Mouse (Mus musculus) WW6 (cell line): ENCODE measurements around the gene Eif2b5.

ENCODE experiments used
- DNase-seq: peaks from one replicate; pipeline ENCODE4 v3.0.0-alpha.2; 2013; ENCODE audit warnings: low read depth, low spot score

Gene Eif2b5

GRCm38 (mm10) chr16:20537071-20537471 lies 38.5 kb downstream of the Eif2b5 start:
- no peak for DNase-seq

GRCm38 (mm10) chr16:20537601-20538320 lies 39.1 kb downstream of the Eif2b5 start:
- DNase-seq = no peak

- no peak for DNase-seq
Measured at GRCm38 (mm10) chr16:20539649-20540048, 41.0 kb downstream of the Eif2b5 start.

GRCm38 (mm10) chr16:20540438-20540837 lies 41.8 kb downstream of the Eif2b5 start:
- DNase-seq = no peak

- DNase-seq = no peak
Measured at GRCm38 (mm10) chr16:20545696-20546095, 47.1 kb downstream of the Eif2b5 start.

- no peak for DNase-seq
Measured at GRCm38 (mm10) chr16:20547423-20547822, 48.8 kb downstream of the Eif2b5 start.

GRCm38 (mm10) chr16:20548096-20548948 lies 49.7 kb downstream of the Eif2b5 start, which contains the start of gene Abcf3:
Abcf3 (plus strand) TSS chr16:20548577.
- DNase-seq = peak; percentile 99

GRCm38 (mm10) chr16:20549161-20549560 lies 50.5 kb downstream of the Eif2b5 start:
- no peak for DNase-seq

- no peak for DNase-seq
Measured at GRCm38 (mm10) chr16:20551691-20552090, 53.1 kb downstream of the Eif2b5 start.

- no peak for DNase-seq
Measured at GRCm38 (mm10) chr16:20552594-20552993, 54.0 kb downstream of the Eif2b5 start.

- DNase-seq = no peak
Measured at GRCm38 (mm10) chr16:20555000-20555399, 56.4 kb downstream of the Eif2b5 start.

- no peak for DNase-seq
Measured at GRCm38 (mm10) chr16:20557381-20557780, 58.8 kb downstream of the Eif2b5 start.
